ENCODE assay signal across 18 mouse cellular contexts in the genomic region with DNA sequence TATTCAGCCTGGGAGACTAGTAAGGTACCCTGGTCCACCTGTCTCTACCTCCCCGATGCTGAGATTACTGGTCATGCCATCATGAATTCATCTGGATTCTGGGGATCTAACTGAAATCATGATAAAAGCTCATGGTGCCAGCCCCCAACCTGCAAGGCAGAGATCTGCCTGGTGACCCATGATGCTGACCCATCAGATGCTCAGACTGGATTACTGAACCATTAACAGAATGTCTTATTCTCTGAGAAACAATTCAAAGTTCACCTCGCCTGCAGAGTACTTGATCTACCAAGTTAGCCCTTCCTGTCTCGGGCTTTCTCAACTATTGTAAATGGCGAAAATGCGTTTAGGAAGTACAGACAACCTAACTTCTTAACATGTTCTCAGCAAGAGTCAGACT. TPM values are rescaled to one million over a fixed set of nuclear protein-coding genes. Genes with fewer than 3 reads are reported as not detected.
"Had no signal": no experiment of that assay in that cellular context is flagged by ENCODE, and none has a peak within 500 bp of the region (broad histone marks: within the 10 kb centered on the region; RNA-seq: fewer than 3 reads in every experiment).

No protein-coding gene starts in this region.

- H3K9ac ChIP-seq: intestine, embryonic 15.5 days; liver, embryonic 13.5 days; midbrain, embryonic 12.5 days; neural tube, embryonic 13.5 days had no signal

- H3K4me3 ChIP-seq: intestine, embryonic 15.5 days; layer of hippocampus, adult 2 months; left cerebral cortex, adult 2 months; liver, embryonic 13.5 days; midbrain, embryonic 12.5 days; myocyte; neural tube, embryonic 13.5 days had no signal

- H3K27ac ChIP-seq: intestine, embryonic 15.5 days; layer of hippocampus, adult 2 months; left cerebral cortex, adult 2 months; liver, embryonic 13.5 days; midbrain, embryonic 12.5 days; neural tube, embryonic 13.5 days had no signal

- H3K4me2 ChIP-seq: intestine, embryonic 15.5 days; liver, embryonic 13.5 days; midbrain, embryonic 12.5 days; neural tube, embryonic 13.5 days had no signal

- H3K9me3 ChIP-seq: intestine, embryonic 15.5 days; liver, embryonic 13.5 days; midbrain, embryonic 12.5 days; neural tube, embryonic 13.5 days had no signal

- H3K36me3 ChIP-seq: intestine, embryonic 15.5 days; liver, embryonic 13.5 days; midbrain, embryonic 12.5 days; neural tube, embryonic 13.5 days had no signal

- DNase-seq: layer of hippocampus, adult 9-11 months; layer of hippocampus, postnatal 36 days; liver, embryonic 13.5 days; lung, adult 2 months; lung, postnatal 14 days; lung, postnatal 4 days; retina, postnatal 1 day; right cerebral cortex, postnatal 25 days; thymus, postnatal 25 days had no signal

- ATAC-seq: hindbrain, embryonic 16.5 days; intestine, embryonic 15.5 days; midbrain, embryonic 16.5 days had no signal

- H3K27me3 ChIP-seq: intestine, embryonic 15.5 days; liver, embryonic 13.5 days; neural tube, embryonic 13.5 days had no signal

- H3K4me1 ChIP-seq: intestine, embryonic 15.5 days; liver, embryonic 13.5 days; neural tube, embryonic 13.5 days had no signal

RNA-seq across cellular contexts. Expression of a gene that starts 20.4 kb away (rescaled TPM):
- total RNA-seq: monocyte, adult 5-6 weeks had no signal
